Mouse (Mus musculus) E14TG2a.4 (cell line): ENCODE data around the gene Deup1.

Source experiments
- CTCF ChIP-seq: conservative IDR thresholded peaks from 2 replicates; pipeline ENCODE4 v1.5.1; 2014; ENCODE audit warnings: low read length
- NANOG ChIP-seq: IDR thresholded peaks from 2 replicates; pipeline ENCODE4 v1.6.1; 2014; ENCODE audit warnings: borderline replicate concordance, low read length, mixed read lengths

GRCm38 (mm10) chr9:15550461-15550961, 77.2 kb downstream of the Deup1 start:
- no peak for TF ChIP-seq CTCF
- TF ChIP-seq NANOG, result no peak
